Mouse (Mus musculus): ENCODE data around the gene Ncbp3. TPM values are rescaled to one million over a fixed set of nuclear protein-coding genes. Genes with fewer than 3 reads are reported as not detected.

The Ncbp3 gene
- total and polyA plus RNA-seq, 3 experiments, result 8.4 to 9.3 TPM; not detected in 1

DNA sequence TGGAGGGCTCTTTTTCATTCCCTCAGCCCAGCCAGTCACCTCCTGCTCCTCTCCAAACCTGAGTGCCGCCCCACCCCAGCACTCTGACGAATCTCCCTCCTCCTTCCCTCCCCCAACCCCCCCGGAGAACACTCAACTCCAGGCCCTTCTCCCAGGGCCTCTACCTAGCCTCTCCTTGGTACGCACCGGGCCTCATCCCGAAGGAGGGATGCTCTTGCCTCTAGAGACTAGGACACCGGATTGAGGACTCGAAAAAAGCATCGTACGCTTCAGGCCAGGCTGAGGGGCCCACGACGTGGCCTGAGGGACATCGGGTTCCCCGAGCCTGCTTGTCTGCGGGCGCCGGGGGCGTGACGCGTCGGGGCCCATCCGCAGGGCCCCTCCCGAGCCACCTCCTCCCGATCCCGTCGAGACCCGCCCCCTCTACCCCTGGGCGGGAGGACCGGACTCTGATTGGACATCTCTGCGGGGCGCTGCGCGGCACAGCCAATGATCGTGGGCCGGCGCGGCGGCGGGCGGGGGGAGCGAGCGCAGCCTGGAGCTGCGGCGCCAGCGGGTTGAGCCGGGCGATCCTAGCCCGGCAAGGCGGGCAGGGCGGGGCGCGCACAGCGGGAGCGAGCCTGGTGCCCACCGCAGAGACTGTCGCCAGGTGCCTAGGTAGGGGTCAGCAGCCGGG, 29.0 kb upstream of the Ncbp3 start, which contains the start of gene Camkk1:
TSS of gene Camkk1 (plus strand) at position 538 of the 676 bp plus-strand sequence.
- H3K9me3 ChIP-seq (replicated peaks; ENCODE audit: insufficient read depth, low read length), result no peaks in the 10 kb centered on the region
- H3K9ac ChIP-seq (ENCODE audit: control insufficient read depth, low read depth, low read length, poor library complexity, severe bottlenecking), result peak within 1 kb of the TSS; percentile 62
- no peaks in the 10 kb centered on the region; a peak in 1 of 4 replicates for H3K36me3 ChIP-seq (ENCODE audit: control insufficient read depth in 1 of 2, insufficient read depth in 2 of 2, low read length in 2 of 2)
- peak; percentile 97 for DNase-seq (ENCODE audit: low read depth, low spot score)
- TF ChIP-seq NELFE (IDR thresholded peaks at IDR 0.05; ENCODE audit: low read depth, low read length), result peak; percentile 38
- TF ChIP-seq HCFC1 (IDR thresholded peaks at IDR 0.05; ENCODE audit: low read depth, low read length), result 0 out of 2 replicates have a peak, but pooled peaks have one; percentile 28
- TF ChIP-seq ZNF384 (IDR thresholded peaks at IDR 0.05; ENCODE audit: low read depth, low read length), result no peak
- TF ChIP-seq E2F4 (IDR thresholded peaks at IDR 0.05; ENCODE audit: borderline replicate concordance, low read depth, low read length), result no peak
- no peak for TF ChIP-seq MEF2A (IDR thresholded peaks at IDR 0.05; ENCODE audit: extremely low read depth, insufficient replicate concordance, low read depth, low read length, poor library complexity, severe bottlenecking)
- TF ChIP-seq USF1 (IDR thresholded peaks at IDR 0.05; ENCODE audit: low read depth, low read length), result 0 out of 2 replicates have a peak, but pooled peaks have one; percentile 14
- TF ChIP-seq MXI1 (IDR thresholded peaks at IDR 0.05; ENCODE audit: low read depth, low read length), result peak; percentile 33; the same call in 1 of the 2 replicates
- TF ChIP-seq MAZ (IDR thresholded peaks at IDR 0.05; ENCODE audit: low read depth, low read length), result peak; percentile 89
- TF ChIP-seq MAX (IDR thresholded peaks at IDR 0.05; ENCODE audit: low read length), result 0 out of 2 replicates have a peak, but pooled peaks have one; percentile 19
- TF ChIP-seq NRF1 (IDR thresholded peaks at IDR 0.05; ENCODE audit: insufficient read depth, low read depth, low read length, poor library complexity, severe bottlenecking), result peak; percentile 58; the same call in 1 of the 2 replicates
- no peak for TF ChIP-seq ZKSCAN1 (IDR thresholded peaks at IDR 0.05; ENCODE audit: low read depth, low read length)
- no peak for TF ChIP-seq CHD2 (IDR thresholded peaks at IDR 0.05; ENCODE audit: low read length)
- 0 out of 2 replicates have a peak, but pooled peaks have one; percentile 39 for TF ChIP-seq RCOR1 (IDR thresholded peaks at IDR 0.05; ENCODE audit: low read depth, low read length)
- TF ChIP-seq SIN3A (IDR thresholded peaks at IDR 0.05; ENCODE audit: low read length), result peak; percentile 30; the same call in 1 of the 2 replicates
- 0 out of 2 replicates have a peak, but pooled peaks have one; percentile 24 for TF ChIP-seq TCF12 (IDR thresholded peaks at IDR 0.05; ENCODE audit: low read depth, low read length)
- peak; percentile 39 to 64; a peak in 2 of 4 replicates for TF ChIP-seq POLR2A (IDR thresholded peaks at IDR 0.05; ENCODE audit: control insufficient read depth in 1 of 2, insufficient read depth in 1 of 2, low read depth in 1 of 2, low read length in 2 of 2, poor library complexity in 1 of 2)
- no peak for TF ChIP-seq CHD1 (IDR thresholded peaks at IDR 0.05; ENCODE audit: low read depth, low read length)
- no peak for TF ChIP-seq EP300 (IDR thresholded peaks at IDR 0.05; ENCODE audit: low read depth in 1 of 2, low read length in 2 of 2)
- peaks cover 2 to 5% of the 10 kb centered on the region in 2 experiments for H3K4me1 ChIP-seq (ENCODE audit: control insufficient read depth in 1 of 2, insufficient read depth in 2 of 2, low read length in 2 of 2)
- no peak within 1 kb of the TSS for H3K27ac ChIP-seq (ENCODE audit: control insufficient read depth, low read depth, low read length)
- H3K79me2 ChIP-seq (ENCODE audit: control insufficient read depth, insufficient read depth, low read length, poor library complexity), result no peaks in the 10 kb centered on the region; the same call in 1 of the 2 replicates
- no peaks in the 10 kb centered on the region for H3K27me3 ChIP-seq (ENCODE audit: control insufficient read depth in 1 of 2, insufficient read depth in 2 of 2, low read length in 2 of 2)
- H3K4me3 ChIP-seq (ENCODE audit: control insufficient read depth in 1 of 2, insufficient read depth in 1 of 2, low read depth in 2 of 2, low read length in 2 of 2), result peak within 1 kb of the TSS; percentile 67 to 92

Measured in MEL (cell line).